Mouse (Mus musculus) left cerebral cortex, postnatal 36 days (tissue): Measurements from ENCODE around the gene Hapln2. TPM values are rescaled to one million over a fixed set of nuclear protein-coding genes. Genes with fewer than 3 reads are reported as not detected.

Source experiments
- DNase-seq, 2 experiments: peaks; one replicate each; pipeline ENCODE4 v3.0.0; 2021 to 2022; ENCODE audit warnings: low spot score in 2 of 2, mixed read lengths in 1 of 2
- intact Hi-C: fragments of 180-260 bp; cut with DNase I; formaldehyde crosslinking; loops from one replicate; pipeline ENCODE4 v1.15.1; 2025
- total RNA-seq, 2 experiments: library from RNA; stranded (reverse); gene quantifications; 2 replicates each; pipeline ENCODE4 v1.2.3; 2021

The Hapln2 gene
- total RNA-seq, 2 experiments from 2014 or later: 14.5 to 15.4 TPM

DNA sequence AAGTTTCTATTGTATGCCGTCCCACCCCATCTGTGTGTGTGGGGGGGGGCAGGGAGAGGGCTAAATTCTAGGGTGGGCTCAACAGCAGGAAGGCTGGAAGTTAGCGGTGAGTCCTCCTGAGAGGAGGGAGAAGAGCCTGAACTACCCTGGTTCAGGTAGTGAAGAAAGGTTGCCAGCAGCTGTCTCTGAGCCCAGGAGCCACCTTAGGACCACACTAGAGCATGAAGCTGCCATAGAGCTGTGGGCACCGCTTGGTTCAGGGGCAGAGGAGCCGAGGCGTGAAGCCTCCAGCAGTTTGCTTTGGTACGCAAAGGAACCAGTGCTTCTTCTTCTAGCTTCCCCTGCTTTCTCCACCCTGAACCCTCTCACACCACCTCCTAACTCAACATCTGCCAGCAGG lies 43.8 kb downstream of the Hapln2 start:
- intact Hi-C loops: no loop called here
- no peak for DNase-seq

- DNase-seq: no peak
- intact Hi-C loops: no loop called here
Measured at GRCm38 (mm10) chr3:87982836-87983601, 44.4 kb downstream of the Hapln2 start.

GRCm38 (mm10) chr3:87981894-87982835 lies 45.2 kb downstream of the Hapln2 start:
- intact Hi-C loops: no loop called here
- DNase-seq: no peak

DNA sequence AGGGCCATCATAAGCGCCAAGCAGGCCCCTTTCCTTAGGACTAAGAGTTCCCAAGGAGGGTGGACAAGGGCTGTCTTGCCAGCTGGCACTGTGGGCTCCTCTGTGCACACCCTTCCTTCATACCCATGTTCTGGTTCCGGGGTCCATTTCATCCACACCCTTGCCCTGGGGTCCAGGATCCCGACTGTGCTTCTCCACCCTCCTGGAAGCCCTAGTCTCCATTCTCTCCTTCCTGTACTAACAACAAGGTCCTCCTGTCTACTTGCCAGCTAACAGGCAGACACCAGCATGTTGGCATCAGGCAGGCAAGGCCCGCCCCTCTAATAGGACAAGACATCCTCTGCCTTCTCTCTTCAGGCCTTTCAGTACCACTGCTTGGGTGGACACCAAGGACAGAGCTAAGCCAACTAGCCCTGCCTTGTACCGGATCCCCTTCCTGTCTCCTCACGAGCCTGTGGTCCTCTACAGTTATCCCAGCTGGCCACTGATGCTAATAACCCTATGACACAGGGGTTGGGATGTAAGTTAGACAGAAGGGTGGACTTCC lies 46.1 kb downstream of the Hapln2 start:
- intact Hi-C loops: no loop called here
- DNase-seq: no peak

- intact Hi-C loops: no loop called here
- DNase-seq: no peak
Measured at GRCm38 (mm10) chr3:87980728-87981127, 46.7 kb downstream of the Hapln2 start.

GRCm38 (mm10) chr3:87980085-87980484 lies 47.3 kb downstream of the Hapln2 start:
- no peak for DNase-seq
- intact Hi-C loops: no loop called here

- no peak for DNase-seq
- intact Hi-C loops: no loop called here
Measured at GRCm38 (mm10) chr3:87979493-87979892, 47.9 kb downstream of the Hapln2 start.

GRCm38 (mm10) chr3:87974381-87974987 lies 52.9 kb downstream of the Hapln2 start:
- DNase-seq: no peak
- intact Hi-C loops: no loop called here

GRCm38 (mm10) chr3:87973593-87974380 lies 53.6 kb downstream of the Hapln2 start:
- intact Hi-C loops: no loop called here
- DNase-seq: no peak

DNA sequence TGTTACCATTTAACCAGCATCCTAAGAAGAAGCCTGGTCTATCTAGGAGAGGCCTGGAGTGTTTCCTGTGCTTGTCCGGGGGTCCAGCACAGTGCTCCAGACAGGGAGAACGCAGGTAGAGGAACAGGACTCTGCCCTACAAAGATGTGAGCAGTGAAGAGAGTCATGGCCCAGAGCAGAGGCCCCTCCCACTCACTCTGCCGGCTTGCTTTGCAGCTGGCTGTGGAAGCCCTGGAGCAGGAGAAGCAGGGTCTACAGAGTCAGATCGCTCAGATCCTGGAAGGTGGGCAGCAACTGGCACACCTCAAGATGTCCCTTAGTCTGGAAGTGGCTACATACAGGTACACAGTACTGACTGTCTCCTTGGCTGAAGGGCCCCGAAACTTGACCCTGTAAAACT lies 54.6 kb downstream of the Hapln2 start:
- intact Hi-C loops: no loop called here
- DNase-seq: no peak

DNA sequence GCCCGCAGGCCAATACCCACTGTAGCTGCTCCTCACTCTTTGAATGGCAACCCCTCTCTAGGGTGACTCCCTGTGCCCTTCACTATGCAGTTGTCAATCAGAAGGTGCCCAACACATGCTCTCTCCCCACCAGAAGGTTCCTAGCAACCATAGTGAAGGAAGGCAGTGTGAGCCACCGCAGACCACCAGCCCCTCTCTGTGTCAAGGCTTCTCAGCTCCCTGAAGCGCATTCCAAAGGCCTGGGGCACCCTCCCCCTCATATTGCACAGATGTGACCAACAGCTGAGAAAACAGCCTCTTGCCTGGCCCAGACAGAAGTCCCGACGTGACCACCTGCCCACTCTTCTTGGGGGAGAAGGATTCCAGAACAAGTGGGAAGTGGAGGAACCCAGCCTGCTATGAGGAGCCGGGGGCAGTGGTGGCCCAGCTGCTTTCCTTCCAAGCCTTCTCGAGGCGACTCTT lies 55.1 kb downstream of the Hapln2 start:
- no peak for DNase-seq
- intact Hi-C loops: no loop called here

Other genes with a start within 250 kb of the Hapln2 start
- gene Ntrk1, start 232.4 kb downstream of the Hapln2 start, total RNA-seq: under 1 TPM; 0.35 to 0.95 TPM
- gene Insrr, start 230.6 kb downstream of the Hapln2 start, total RNA-seq: under 1 TPM; 0.39 to 0.77 TPM
- gene Pear1, start 203.3 kb downstream of the Hapln2 start, total RNA-seq: 1 to 10 TPM; 6.8 to 9.2 TPM
- gene Sh2d2a, start 180.8 kb downstream of the Hapln2 start, total RNA-seq: not detected
- gene Prcc, start 142.0 kb downstream of the Hapln2 start, total RNA-seq: 10 to 100 TPM; 59.8 to 63.6 TPM
- 100 to 1,000 TPM; 150 to 153 TPM for gene Hdgf, start 121.3 kb downstream of the Hapln2 start, total RNA-seq
- 10 to 100 TPM; 44.6 to 54.9 TPM for gene Mrpl24, start 108.1 kb downstream of the Hapln2 start, total RNA-seq
- gene Isg20l2, start 97.3 kb downstream of the Hapln2 start, total RNA-seq: 10 to 100 TPM; 12.9 to 14.3 TPM
- gene Rrnad1, start 96.9 kb downstream of the Hapln2 start, total RNA-seq: 10 to 100 TPM; 16.4 to 23.9 TPM
- gene Crabp2, start 78.9 kb downstream of the Hapln2 start, total RNA-seq: 1 to 10 TPM; 3.4 to 6.0 TPM
- 1 to 10 TPM; 4.6 to 6.2 TPM for gene Nes, start 56.5 kb downstream of the Hapln2 start, total RNA-seq
- gene Bcan, start 27.4 kb downstream of the Hapln2 start, total RNA-seq: 100 to 1,000 TPM; 251 to 278 TPM
- 10 to 100 TPM; 14.9 to 17.5 TPM for gene Gpatch4, start 15.5 kb upstream of the Hapln2 start, total RNA-seq
- 10 to 100 TPM; 61.7 to 74.4 TPM for gene Naxe, start 30.9 kb upstream of the Hapln2 start, total RNA-seq
- gene Ttc24, start 50.7 kb upstream of the Hapln2 start, total RNA-seq: not detected
- 1 to 10 TPM in 1 of 2 experiments, under 1 TPM in 1; 0.23 to 1.1 TPM for gene Iqgap3, start 54.4 kb upstream of the Hapln2 start, total RNA-seq
- gene Mef2d, start 114.8 kb upstream of the Hapln2 start, total RNA-seq: 100 to 1,000 TPM; 203 to 231 TPM
- gene Rhbg, start 227.1 kb upstream of the Hapln2 start, total RNA-seq: not detected